Mouse (Mus musculus) hematopoietic stem cell, adult 5-6 weeks (primary cell): Measurements from ENCODE around the gene Gm13889. TPM values are rescaled to one million over a fixed set of nuclear protein-coding genes. Genes with fewer than 3 reads are reported as not detected.
A peak's percentile ranks its signal among the peaks of the same experiment; 100 is the strongest.

Experiments
- ATAC-seq, 2 experiments: fragments of 125-278 bp in 1 of 2; replicated peaks in 1 of 2; 2 replicates each; pipeline ENCODE4 v1.8.0; 2016 to 2017; ENCODE audit warnings: inconsistent platforms in 2 of 2, mild to moderate bottlenecking in 2 of 2, moderate number of reproducible peaks in 2 of 2, low read depth in 1 of 2, moderate TSS enrichment in 1 of 2; ENCODE audit not compliant: low FRiP score in 2 of 2, poor library complexity in 2 of 2, severe bottlenecking in 2 of 2, insufficient read depth in 1 of 2, low TSS enrichment in 1 of 2
- total RNA-seq: library from RNA; stranded (forward); fragments of 172-1452, 232-1000 nt; gene quantifications from 2 replicates; pipeline ENCODE4 v1.2.3, GENCODE M21; 2017

Gene Gm13889
- total RNA-seq, 1 experiment from 2014 or later: not detected

DNA sequence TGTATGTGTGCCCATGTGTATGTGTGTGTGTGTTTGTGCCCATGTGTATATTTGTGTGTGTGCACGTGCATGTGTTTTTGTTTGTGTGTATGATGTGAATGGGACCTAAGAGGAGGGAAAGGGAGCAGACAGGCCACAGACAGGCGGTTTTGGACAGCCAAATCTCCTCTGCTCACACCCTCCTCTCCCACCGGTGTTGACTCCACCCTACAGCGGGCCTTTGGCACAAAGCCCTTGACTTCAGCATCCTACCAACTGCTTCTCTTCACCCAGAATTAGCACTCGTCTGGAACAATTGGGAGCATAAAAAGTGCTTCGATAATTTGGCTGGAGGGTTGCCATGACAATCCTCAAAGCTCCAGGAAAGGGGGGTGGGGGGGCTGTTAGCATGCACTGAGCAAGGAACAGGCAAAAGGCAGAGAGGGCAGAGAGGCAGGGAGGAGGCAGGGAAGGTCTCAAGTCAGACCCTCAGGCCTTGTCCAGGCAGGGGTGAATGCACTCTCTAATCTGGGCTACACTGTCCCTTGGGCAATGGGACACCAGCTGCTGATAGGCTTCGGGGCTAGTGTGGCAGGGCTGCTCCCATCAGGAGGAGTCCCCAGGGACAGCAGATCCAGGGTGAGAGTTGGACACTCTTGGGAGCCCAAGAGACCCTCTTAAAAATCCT lies 7.6 kb upstream of the Gm13889 start:
- ATAC-seq: no peak

DNA sequence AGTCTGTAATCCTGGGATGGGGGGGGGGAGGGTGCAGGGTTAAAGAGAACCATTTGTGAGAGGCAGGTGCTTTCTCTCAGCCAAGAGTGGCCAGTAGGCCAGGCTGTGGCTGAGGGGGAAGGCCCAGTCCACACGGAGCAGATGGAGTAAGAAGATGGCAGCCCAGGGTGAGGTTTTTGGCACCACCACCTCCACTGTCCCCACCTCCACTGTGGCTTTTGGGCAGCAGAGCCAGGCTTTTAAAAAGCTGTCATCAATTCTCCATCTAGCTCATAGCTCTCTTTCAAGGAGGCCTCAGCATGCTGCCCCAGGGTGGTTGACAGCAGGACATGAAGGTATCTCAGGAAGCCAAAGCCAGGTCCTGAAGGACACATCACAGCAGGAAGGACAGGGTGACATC lies 6.8 kb upstream of the Gm13889 start:
- no peak for ATAC-seq

DNA sequence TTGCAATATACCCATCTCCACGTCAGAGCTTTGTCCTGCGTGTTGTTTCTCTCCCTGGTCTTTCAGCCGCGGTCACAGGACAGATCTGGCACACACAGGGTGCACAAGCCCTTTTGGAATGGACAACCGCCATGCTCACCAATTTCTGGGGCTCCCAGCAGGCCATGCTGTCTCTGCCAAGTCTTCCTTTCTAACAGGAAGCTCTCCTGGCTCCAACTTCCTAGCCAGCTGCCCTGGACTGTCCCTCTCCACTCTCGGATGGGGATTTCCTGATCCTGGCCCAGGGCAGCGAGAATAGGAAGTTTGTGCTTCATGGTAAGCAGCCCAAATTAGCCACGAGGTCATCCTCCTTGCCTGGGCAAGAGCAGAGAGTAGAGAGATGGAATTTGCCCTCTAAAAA lies 4.7 kb upstream of the Gm13889 start:
- no peak for ATAC-seq

GRCm38 (mm10) chr2:93959346-93959745 lies 2.3 kb upstream of the Gm13889 start:
- ATAC-seq: no peak

DNA sequence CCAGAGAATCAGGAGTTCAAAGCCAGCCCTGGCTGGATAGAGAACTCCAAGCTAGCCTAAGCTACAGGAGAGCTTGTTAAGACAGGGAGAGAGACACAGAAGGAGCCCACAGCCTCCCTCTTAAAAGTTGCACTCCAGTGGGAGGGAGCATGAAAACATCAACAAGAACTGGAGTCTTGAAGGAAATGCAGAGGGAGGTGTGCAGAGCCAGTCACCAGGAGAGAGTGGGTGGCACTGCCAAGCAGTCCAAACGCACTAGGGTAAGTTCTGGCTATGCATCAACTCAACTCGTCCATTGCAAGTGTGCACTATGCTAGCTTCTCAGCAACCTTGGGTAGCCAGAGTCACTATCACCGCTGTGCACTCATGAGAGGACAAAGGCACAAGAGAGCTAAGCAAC lies 1.2 kb upstream of the Gm13889 start:
- ATAC-seq: no peak

DNA sequence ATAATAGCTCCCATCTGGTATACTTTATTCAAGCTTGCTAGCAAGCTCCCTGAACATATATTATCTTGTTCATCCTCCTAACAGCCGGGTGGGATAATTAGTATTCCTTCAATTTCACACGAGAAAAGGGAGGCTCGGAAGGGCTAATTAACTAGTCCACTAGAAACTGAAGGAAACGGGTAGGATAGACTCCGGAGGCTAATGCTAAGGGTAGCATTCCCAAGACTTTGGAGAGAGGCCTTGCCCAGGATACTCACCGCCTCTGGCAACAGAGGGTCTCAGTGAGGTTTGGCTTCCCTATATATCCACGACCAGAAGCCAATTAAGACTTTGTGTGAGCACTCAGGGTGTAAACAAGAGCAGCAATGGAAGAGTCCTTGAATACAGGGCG lies 779 bp upstream of the Gm13889 start:
- no peak for ATAC-seq

DNA sequence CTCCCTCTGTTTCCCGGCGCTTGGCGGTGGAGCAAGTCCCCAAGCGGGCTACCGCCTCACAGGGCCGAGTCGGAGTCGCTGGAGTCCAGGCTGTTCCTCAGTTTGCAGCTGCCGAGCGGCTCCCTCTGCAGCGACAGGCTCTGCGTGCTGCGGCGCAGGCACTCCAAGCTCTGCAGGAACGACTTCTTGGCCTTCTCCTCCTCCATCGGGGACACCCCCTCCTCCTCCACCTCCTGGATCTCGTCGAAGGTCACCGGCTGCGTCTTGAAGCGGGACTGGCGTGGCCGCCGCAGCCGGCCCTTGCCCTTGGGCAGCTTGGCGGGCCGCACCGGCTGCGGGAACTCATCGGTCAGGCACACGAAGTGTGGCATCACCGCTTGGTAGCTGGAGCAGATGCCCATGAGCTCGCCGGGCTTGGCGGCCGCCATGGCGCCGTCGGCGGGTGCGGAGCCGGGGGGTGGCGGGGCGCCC lies 635 bp downstream of the Gm13889 start:
- peak; percentile 37 to 50; a peak in 3 of 4 replicates for ATAC-seq

- no peak for ATAC-seq
Measured at GRCm38 (mm10) chr2:93955886-93956285, 1.1 kb downstream of the Gm13889 start.

DNA sequence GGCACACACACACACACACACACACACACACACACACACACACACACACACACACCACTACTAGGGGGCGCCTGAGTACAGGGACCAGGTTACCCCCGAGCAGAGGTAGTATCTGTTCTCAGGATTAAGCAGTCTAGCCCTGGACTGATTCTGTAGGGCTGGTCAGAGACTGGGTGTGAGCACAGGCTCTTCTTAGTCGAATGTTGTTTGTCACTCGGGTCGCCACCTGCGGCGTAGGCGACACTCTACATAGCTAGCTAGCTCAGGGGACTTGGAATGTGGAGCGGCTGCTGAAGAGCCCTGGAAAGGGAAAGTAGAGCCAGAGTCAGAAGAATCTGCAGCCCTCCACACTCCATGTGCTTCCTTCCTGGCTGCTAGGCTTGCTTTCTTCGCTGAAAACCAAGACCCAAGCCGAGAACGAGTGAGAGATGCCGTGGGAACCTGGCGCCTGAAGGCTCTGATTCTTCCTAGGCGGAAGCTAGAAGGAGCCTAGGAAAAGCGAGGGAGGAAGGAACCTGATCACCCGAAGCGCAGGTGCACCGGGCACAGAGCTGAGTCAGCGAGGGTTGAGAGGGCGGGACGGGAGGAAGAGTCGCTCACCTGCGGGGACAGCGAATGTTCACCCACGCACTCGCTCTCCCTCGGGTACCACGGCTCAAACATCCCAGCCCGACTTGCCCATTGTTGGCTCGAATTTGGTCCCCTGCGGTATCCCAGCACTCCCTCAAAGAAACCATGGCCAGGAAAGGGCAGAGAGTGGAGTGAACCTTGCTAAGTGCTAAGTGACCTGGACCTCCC lies 2.0 kb downstream of the Gm13889 start:
- peak; percentile 21 to 28; a peak in 1 of 4 replicates for ATAC-seq

DNA sequence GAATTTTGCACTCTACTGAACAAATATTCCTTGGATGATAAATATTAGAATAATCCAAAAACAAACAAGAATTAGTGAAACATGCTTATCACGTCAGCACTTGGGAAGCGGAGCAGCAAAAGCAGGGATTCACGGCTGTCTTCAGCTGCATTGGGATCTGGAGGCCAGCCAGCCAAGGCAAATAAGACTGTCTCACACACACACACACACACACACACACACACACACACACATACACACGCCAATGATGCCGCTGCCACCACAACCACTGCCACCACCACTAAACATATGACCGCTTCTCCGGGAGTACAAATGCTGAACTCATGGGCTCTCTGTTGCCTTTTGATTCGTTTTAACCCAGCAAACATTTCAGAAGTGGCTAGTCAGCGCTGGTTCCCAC lies 3.3 kb downstream of the Gm13889 start:
- ATAC-seq: no peak

DNA sequence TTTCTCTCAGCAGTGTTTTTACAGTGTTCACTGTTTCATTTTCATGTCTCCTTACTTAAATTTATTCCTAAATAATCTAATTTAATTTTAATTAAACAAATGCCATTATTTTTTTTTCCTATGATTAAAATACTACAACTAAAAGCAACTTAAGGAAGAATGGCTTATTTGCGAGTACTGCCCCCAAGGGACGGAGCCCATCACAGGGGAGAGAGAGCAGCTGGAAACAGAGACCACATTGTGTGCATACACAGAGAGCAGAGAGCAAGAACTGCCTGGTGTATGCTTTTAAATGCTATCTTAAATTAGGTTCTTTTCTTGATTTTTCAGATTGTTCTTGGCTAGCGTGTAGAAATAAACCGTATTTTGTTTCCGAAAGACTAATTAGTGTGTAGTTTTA lies 10.0 kb downstream of the Gm13889 start:
- no peak for ATAC-seq

- ATAC-seq: no peak
Measured at GRCm38 (mm10) chr2:93944855-93945254, 12.1 kb downstream of the Gm13889 start.

DNA sequence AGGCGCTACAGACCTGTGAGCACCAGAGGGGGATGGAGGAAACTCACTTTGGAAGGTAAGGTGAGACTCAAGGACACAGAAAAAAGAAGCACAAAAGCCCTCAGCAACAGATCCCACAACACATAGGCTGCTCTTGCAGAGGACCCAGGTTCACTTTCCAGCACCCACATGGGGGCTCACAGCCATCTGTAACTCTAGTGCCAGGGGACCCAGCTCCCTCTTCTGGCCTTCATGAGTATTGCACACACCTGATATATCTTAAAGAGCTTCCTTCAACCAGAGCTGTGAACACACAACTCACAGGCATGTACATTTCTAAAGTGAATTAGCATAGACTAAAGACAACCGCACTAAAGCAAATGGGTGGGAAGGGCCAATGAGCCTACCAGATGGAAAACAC lies 12.9 kb downstream of the Gm13889 start:
- no peak for ATAC-seq

DNA sequence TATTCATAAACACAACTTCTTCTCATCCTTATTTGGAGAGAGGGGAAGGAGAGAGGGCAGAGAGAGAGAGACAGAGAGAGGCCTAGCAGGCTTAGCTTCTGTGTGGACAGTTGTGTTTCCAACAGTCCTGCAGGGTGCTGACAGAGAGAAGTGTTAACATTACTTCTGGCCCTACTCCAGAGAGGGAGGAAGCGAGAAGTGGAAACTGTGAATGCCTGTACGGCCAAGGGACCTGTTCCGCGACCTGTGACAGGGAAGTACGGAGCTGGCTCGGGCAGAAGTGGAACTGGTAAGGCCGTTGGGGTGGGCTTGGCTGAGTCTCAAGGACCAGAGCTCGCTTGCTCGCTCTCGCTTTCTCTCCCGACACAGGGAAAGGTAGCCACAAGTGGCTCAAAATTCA lies 15.3 kb downstream of the Gm13889 start:
- ATAC-seq: peak; percentile 78 to 80

GRCm38 (mm10) chr2:93938534-93938933 lies 18.5 kb downstream of the Gm13889 start:
- ATAC-seq: peak; percentile 47 to 61

DNA sequence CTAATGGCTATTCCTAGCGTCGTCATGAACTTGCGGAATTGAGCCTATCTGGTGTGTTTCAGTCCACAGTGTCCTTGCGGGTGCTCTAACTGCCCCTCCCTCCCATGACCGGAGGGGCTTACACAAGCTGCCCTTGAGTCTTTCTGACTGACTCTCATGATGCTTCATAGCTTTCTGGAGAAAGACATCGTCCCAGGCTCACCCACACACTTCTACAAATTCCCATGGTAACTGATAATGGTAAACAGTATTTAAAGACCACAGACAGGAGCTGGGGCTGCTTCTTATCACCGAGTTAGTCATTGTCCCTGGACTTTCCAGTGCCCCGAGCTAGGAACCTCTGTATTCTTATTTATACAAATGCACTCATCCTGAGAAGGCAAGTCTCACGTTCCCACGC lies 28.1 kb downstream of the Gm13889 start:
- no peak for ATAC-seq

- no peak for ATAC-seq
Measured at GRCm38 (mm10) chr2:93927701-93928437, 29.1 kb downstream of the Gm13889 start.

GRCm38 (mm10) chr2:93926141-93926540 lies 30.9 kb downstream of the Gm13889 start:
- no peak for ATAC-seq
